Mouse (Mus musculus) thymus, postnatal 0 days (tissue): Measurements from ENCODE around the gene Hif1an. TPM values are rescaled to one million over a fixed set of nuclear protein-coding genes. Genes with fewer than 3 reads are reported as not detected.

Experiments used
- DNase-seq: peaks from one replicate; pipeline ENCODE4 v3.0.0-alpha.2; 2015; ENCODE audit warnings: low spot score
- polyA plus RNA-seq: library from polyadenylated mRNA; unstranded; fragments of >200 nt; fragmentation: Nextera tagmentation; extraction: Ambion mirVana; gene quantifications from 2 replicates; pipeline ENCODE4 v1.2.1, GENCODE M21; 2015

Gene Hif1an
- polyA plus RNA-seq, 1 experiment from 2014 or later = 25.8 TPM

DNA sequence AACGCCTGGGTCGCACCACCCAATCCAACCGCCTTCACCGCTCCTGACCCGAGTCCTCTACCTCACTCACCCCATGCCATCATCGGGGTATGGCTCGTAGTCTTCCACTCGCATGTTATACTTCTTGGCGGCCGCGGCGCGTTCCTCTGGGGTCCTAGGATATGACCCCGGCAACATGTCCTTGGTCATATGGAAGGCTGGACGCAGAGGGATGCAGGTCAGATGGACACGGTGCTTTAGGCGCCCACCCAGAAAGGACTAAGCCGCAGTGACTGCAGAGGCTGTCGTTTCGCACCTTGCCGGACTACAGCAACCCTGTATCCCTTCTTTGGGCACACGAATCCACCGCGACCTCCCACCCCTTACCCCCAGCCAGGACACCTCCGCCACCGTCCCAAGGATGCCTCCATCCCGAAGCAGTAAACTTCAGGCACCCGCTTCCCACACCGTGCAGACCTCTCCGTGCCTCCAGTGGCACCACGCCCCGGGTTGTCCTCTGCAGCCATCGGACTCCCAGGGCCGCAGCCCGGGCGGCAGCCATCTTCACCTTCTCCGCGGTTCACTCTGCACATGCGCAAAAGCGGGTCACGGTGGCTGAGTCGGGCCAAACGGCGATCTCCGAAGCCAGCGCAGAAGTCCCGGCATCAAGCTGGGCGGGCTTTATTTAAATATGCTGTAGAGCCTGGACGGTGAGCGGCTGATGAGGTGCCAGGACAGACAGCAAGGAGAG lies 7.6 kb upstream of the Hif1an start, which contains the start of gene Ndufb8:
Ndufb8 (minus strand) TSS at position 580 of the 730 bp plus-strand sequence.
- DNase-seq = peak; percentile 91

DNA sequence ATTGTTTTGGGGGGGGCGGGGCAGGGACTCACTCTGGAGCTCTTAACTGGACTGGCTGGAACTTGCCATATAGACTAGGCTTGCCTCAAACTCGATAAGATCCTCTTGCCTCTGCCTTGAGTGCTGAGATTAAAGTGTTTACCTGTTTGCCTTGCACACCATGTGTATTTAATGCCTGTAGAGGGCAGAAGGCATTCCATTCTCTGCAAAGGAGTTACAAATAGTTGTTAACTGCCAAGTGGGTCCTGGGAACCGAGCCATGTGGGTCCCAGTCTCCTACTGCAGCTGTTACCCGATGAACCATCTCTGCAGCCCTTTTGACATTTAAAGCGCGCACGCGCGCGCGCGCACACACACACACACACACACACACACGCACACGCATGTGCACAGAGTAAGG lies 1.4 kb downstream of the Hif1an start:
- DNase-seq = no peak

DNA sequence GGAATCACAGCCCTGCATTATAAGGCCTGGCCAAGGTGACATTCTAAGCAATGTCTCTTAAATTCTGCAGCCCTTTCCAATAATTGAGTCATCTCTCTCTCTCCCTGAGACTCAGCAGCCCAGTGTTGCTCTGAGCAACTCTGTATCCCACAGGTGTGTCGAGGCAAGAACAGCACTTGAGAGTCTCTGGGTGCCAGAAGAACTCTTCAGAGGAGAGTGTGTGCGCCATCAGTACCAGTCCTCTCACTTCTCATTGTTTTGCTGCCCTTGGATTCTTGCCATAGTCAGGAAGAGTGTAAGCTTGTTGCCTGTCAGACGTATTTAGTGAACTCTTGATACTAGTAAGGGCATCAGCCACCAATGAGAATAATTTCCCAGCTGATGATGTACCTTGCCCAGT lies 5.1 kb downstream of the Hif1an start:
- no peak for DNase-seq

DNA sequence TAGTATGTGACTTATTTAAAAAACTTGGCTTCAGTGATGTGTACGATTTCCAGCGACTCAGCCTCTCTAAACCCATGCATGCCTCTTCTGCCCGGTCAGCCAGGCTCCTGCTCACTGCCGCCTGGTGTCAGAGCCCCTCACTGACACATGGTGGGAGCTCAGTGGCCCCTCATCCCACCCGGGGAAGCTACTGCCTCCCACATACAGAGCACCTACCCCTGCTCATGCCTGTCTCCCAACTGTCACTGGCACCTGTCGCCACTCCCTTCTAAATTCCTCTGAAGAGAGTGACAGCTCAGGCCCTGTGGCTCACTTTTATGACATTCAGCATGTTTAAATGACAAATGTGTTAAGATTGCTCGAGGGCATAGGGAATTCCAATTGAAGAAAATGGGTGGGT lies 13.6 kb downstream of the Hif1an start:
- DNase-seq = no peak

DNA sequence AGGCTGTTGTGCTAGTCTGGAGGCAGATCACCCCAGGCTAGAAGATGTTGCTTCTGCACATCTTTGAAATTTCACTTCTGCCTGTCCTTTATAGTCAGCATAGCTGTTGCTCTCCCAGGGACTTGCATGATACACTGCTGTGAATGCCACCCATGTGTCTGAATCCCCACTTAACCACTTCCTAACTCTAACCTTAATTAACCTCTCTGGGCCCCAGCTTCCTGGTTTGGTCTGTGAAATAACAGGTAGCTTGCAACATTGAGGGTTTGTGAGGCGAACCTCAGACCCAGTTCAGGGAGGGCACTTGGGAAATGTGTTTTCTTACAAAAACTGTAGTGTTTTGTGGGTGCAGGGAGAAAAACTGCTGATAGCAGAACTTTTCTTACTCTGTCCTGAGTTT lies 15.4 kb downstream of the Hif1an start:
- DNase-seq = peak; percentile 23

DNA sequence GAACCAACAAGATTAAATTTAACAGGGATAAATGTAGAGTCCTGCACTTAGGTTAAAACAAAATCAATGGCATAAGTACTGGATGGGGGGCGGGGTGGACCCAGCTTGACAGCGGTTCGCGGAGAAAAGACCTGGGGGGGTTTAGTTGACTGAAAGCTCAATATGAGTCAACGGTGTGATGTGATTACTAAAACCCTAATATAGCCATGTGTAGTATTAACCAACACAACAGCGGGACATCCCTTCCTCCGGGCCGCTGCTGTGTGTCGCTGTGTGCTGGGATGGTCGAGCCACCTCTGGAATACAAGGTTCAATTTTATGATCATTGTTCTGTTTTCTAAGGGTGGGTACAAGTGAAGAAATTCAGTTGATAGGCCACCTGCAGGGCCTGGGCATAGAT lies 19.5 kb downstream of the Hif1an start:
- no peak for DNase-seq

DNA sequence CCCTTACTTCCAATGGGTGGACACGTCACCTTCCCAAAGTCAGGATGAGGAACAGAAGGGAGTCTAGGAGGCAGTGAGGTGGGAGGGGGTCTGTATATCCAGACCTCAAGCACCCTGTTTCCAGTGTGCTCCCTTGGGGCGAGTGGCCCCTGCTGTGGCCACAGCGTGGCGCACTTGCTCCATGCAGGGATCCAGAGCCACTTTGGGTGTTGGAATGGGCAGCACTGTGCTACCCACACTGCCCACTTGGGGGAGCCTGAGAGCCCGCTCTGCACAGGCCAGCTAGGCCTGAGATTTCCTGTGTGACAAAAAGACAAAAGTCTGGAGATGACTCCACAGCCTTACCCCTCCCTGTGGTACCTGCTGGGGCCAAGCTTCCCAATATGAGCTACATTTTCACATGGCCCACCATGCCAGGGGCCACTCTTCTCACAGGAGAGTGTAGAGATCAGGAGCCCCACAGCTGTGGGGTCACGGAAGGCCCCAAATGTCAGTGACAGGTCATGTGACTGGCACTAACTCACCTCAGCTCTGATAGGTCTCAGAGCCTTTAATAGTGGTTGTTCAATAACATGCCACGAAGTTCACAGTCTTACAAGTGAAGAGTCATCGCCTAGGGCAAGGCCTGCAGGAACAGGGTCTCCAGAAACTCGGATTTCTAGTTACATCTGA lies 20.1 kb downstream of the Hif1an start:
- DNase-seq = peak; percentile 91

DNA sequence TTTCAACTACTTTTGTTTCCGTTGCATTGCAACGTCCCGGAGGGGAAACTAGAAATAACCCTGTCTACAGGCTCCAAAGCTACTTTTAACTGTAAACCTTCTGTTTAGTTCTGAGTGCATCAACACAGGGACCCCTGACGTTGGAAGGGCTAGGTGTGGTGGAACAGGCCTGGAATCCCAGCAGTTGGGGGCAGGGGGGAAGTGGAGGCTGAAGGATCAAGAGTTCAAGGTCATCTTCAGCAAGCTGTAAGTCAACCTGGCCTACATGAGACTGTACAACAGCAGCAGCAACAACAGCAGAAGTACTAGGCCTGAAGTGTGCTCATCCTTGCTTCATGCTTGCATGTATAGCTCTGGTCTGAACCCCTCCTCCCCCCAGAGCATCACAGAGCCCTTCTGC lies 25.4 kb downstream of the Hif1an start:
- no peak for DNase-seq

DNA sequence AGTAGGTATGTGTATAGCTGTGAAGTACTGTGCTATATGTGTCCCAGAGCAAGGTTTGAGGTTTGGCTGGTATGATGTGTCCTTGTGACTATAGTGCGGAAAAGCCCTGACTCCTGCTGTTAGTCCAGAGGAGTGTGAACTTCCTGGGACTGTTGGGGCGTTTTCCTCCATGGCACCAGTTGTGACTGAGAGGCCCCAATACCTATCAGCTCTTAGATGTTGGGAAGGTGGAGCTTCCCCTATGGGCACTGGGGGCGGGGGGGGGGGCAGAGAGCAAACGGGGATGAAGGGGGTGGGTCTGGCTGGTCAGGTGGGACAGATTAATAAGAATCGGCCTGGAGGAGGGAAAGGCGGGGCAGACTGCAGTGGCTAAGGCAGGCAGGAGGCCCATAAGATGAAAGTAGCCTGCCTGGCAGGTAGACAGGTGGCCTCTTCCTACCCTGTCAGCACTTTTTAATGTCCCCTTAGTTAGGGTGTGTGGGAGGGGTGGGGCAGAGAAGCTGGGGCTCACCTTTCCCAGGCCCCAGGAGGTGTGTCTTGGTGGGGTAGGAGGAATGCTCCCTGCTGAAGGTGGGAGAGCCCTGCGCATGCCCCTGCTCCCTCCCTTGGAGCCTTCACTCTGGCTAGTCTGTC lies 27.1 kb downstream of the Hif1an start:
- DNase-seq = no peak

DNA sequence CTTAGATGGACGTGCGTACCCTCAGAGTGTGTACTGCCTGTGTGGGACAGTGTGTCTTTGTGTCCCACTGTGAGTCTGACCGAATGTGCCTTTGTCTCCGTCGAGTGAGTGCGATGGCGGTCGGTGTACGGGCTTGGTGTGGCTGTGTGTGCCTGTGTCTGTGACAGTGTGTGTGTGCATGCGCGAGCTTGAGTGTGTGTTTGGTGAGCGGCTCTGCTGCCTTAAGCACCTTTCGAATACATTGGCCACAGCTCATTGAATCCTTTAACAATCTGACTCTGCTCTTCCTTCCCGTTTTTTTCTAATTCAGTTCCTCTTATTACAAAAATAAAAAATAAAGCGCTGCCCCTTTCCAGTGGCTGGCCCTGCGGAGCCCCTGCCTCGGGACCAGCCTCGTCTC lies 28.3 kb downstream of the Hif1an start:
- DNase-seq = no peak

DNA sequence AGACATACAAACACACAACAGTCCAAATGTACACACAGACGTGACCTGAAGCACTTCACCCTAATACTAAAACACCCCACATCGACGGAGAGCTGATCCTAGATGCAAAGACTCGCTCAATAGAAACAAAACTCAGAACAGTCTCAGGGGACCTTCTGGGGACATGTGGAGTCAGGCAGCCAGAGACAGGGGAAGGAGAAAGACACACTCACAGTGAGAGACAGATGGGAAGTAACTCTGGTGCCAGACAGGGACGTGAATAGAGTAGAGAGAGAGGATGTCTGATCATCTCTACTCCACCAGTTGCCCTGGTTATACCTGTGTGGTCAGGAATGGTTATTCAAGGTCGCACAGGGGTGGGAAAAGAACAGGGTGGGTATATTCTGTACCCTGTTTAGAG lies 29.0 kb downstream of the Hif1an start:
- no peak for DNase-seq

DNA sequence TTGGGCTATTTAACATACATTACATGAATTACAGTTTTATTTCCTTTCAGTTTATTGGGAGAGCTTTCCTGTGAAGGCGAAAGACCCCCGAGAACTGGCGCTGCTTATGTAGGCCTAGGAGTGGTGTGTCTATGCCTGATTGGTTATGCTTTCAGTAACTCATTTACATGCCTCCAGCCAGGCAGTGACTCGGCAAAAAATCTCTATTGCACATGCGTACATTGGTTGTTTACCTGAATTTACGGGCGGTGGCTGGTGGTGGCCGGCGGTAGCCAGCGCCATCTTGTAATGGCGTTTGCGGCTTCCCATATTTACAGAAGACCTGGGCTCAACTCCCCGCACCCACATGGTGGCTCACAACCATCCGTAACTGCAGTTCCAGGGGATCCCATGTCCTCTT lies 31.5 kb downstream of the Hif1an start:
- no peak for DNase-seq

DNA sequence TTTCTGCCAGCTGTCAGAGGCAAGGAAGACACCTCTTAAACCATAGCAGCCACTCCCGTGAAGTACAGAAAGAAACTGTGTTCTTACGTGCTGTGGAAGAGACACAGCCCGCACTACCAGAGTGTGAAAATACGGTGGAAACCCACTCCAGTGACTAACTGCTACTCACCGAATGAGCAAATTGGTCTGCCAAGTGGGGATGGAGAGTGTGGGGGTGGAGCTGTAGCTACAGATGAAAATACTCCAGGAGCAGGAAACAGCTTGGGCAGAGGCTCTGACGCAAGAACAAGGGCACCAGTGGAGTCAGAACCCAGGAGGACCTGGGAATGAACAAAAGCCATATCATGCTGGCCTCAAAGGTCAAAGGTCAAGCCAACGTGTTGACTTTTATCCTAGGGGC lies 55.5 kb downstream of the Hif1an start:
- DNase-seq = no peak

Other genes with a start within 250 kb of the Hif1an start
- gene Scd4, start 229.8 kb upstream of the Hif1an start, polyA plus RNA-seq = 0.18 TPM in 2 replicates
- 1.0 and 1.5 TPM in 2 replicates for gene Scd1, start 155.0 kb upstream of the Hif1an start, polyA plus RNA-seq
- gene Wnt8b, start 69.4 kb upstream of the Hif1an start, polyA plus RNA-seq = 4.3 and 4.5 TPM in 2 replicates
- gene Sec31b, start 17.0 kb upstream of the Hif1an start, polyA plus RNA-seq = 0.81 and 0.82 TPM in 2 replicates
- not detected in 2 replicates for gene Gm20538, start 10.0 kb upstream of the Hif1an start, polyA plus RNA-seq
- gene Ndufb8, start 7.4 kb upstream of the Hif1an start, polyA plus RNA-seq = 489 and 499 TPM in 2 replicates
- gene Pax2, start 193.2 kb downstream of the Hif1an start, polyA plus RNA-seq = 0.04 TPM in 1 of 2 replicates, not detected in the other